Mouse (Mus musculus): Measurements from ENCODE around the gene Adgrl4.
A peak's percentile ranks its signal among the peaks of the same experiment; 100 is the strongest.

The Adgrl4 gene

GRCm38 (mm10) chr3:151505606-151506005 is 67.9 kb downstream of the Adgrl4 start:
- DNase-seq (ENCODE audit: low read depth) = no peak

GRCm38 (mm10) chr3:151511184-151511583 is 73.5 kb downstream of the Adgrl4 start:
- DNase-seq (ENCODE audit: low read depth) = no peak

- no peak for DNase-seq (ENCODE audit: low read depth)
Observed at GRCm38 (mm10) chr3:151547182-151547581, 109.5 kb downstream of the Adgrl4 start.

GRCm38 (mm10) chr3:151551002-151551401 is 113.3 kb downstream of the Adgrl4 start:
- DNase-seq (ENCODE audit: low read depth) = no peak

- DNase-seq (ENCODE audit: low read depth) = no peak
Observed at GRCm38 (mm10) chr3:151556635-151557034, 118.9 kb downstream of the Adgrl4 start.

- DNase-seq (ENCODE audit: low read depth) = no peak
Observed at GRCm38 (mm10) chr3:151557125-151557524, 119.4 kb downstream of the Adgrl4 start.

GRCm38 (mm10) chr3:151557607-151558006 is 119.9 kb downstream of the Adgrl4 start:
- DNase-seq (ENCODE audit: low read depth) = no peak

GRCm38 (mm10) chr3:151558374-151558773 is 120.7 kb downstream of the Adgrl4 start:
- no peak for DNase-seq (ENCODE audit: low read depth)

GRCm38 (mm10) chr3:151565664-151566621 is 128.3 kb downstream of the Adgrl4 start:
- no peak for DNase-seq (ENCODE audit: low read depth)

GRCm38 (mm10) chr3:151566629-151567028 is 128.9 kb downstream of the Adgrl4 start:
- peak; percentile 32 for DNase-seq (ENCODE audit: low read depth)

- DNase-seq (ENCODE audit: low read depth) = no peak
Observed at GRCm38 (mm10) chr3:151567541-151567940, 129.9 kb downstream of the Adgrl4 start.

GRCm38 (mm10) chr3:151572089-151572488 is 134.4 kb downstream of the Adgrl4 start:
- no peak for DNase-seq (ENCODE audit: low read depth)

- no peak for DNase-seq (ENCODE audit: low read depth)
Observed at GRCm38 (mm10) chr3:151575292-151575691, 137.6 kb downstream of the Adgrl4 start.

GRCm38 (mm10) chr3:151576155-151576554 is 138.5 kb downstream of the Adgrl4 start:
- no peak for DNase-seq (ENCODE audit: low read depth)

- DNase-seq (ENCODE audit: low read depth) = no peak
Observed at GRCm38 (mm10) chr3:151591904-151592303, 154.2 kb downstream of the Adgrl4 start.
